Mouse (Mus musculus) spleen, adult 2 months (tissue): ENCODE measurements at regions not wholly inside any gene's neighbourhood (a gene's known extent, or its start where the extent isn't known, plus 50 kb on each side); places are given as distances from the start of the nearest gene placed in this dataset.

Source experiments
- CTCF ChIP-seq: fragments of 200-500 bp; IDR thresholded peaks from 2 replicates; pipeline ENCODE4 v1.5.1; 2011; ENCODE audit warnings: mild to moderate bottlenecking, inconsistent platforms; ENCODE audit not compliant: insufficient read depth, insufficient read length, insufficient replicate concordance; ENCODE audit errors: extremely low read depth
- POLR2A ChIP-seq: fragments of 200-500 bp; IDR thresholded peaks from 2 replicates; pipeline ENCODE4 v1.6.1; 2011; ENCODE audit warnings: low read depth, low read length, inconsistent platforms

- TF ChIP-seq CTCF, result no peak
- TF ChIP-seq POLR2A, result no peak
These were observed 181.6 kb downstream of the Setd4 start for GRCm38 (mm10) chr16:93422221-93422620.
